Mouse (Mus musculus) ES-Bruce4 (cell line): ENCODE results near the gene Diras1.

Experiments
- CTCF ChIP-seq: IDR thresholded peaks from one replicate; pipeline ENCODE4 v1.8.1; 2011; ENCODE audit warnings: low read depth, low read length
- EP300 ChIP-seq: IDR thresholded peaks from 2 replicates; pipeline ENCODE4 v1.6.1; 2011; ENCODE audit warnings: low read depth, low read length; ENCODE audit not compliant: insufficient read depth
- POLR2A ChIP-seq: IDR thresholded peaks from one replicate; pipeline ENCODE4 v1.8.1; 2011; ENCODE audit warnings: low read length; ENCODE audit not compliant: insufficient read depth

- TF ChIP-seq CTCF: no peak
- TF ChIP-seq POLR2A: no peak
- no peak for TF ChIP-seq EP300
Observed at GRCm38 (mm10) chr10:81058896-81059295, 33.4 kb upstream of the Diras1 start.
